Mouse (Mus musculus): ENCODE measurements around the gene Grm8. TPM values are rescaled to one million over a fixed set of nuclear protein-coding genes. Genes with fewer than 3 reads are reported as not detected.

Grm8 gene
- polyA plus RNA-seq, 1 experiment from 2014 or later = 0.09 TPM

DNA sequence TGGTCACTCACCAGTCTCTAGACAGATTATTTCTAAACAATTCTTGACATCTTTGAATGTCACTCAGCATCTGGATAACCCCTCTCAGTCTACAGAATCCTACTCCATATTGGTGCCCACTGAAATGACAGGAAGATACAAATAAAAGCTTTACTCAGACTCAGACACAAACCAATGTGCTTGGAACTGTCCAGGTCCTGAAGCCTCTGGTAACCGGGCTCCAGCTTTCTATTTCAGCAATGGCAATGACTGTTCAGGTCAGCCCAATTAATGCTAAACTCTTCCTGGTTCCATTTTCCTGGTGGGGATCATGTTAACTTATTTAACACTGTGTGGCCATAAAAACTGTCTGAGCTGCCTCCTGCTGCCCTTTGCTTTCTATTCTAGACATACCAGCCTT, 153.0 kb downstream of the Grm8 start:
- Histone ChIP-seq H3K36me3 (ENCODE audit: insufficient read depth, low read length) (no peaks in the 10 kb centered on the region), H3K4me2 (replicated peaks; ENCODE audit: low read depth, low read length) (no peak overlapping the region), H3K4me1 (ENCODE audit: insufficient read depth, low read length) (no peaks in the 10 kb centered on the region), H3K9ac (replicated peaks; ENCODE audit: low read length) (no peak overlapping the region), H3K27me3 (ENCODE audit: insufficient read depth, low read length) (no peaks in the 10 kb centered on the region), H3K4me3 (ENCODE audit: low read length) (no peak overlapping the region), H3K27ac (ENCODE audit: low read length) (no peak overlapping the region), H3K9me3 (ENCODE audit: low read length) (no peaks in the 10 kb centered on the region)
- peak; percentile 23; the same call in 1 of the 2 replicates for ATAC-seq (ENCODE audit: low FRiP score, low TSS enrichment)
- WGBS = 22% methylated on average over 1 of the region's 1 CpGs

DNA sequence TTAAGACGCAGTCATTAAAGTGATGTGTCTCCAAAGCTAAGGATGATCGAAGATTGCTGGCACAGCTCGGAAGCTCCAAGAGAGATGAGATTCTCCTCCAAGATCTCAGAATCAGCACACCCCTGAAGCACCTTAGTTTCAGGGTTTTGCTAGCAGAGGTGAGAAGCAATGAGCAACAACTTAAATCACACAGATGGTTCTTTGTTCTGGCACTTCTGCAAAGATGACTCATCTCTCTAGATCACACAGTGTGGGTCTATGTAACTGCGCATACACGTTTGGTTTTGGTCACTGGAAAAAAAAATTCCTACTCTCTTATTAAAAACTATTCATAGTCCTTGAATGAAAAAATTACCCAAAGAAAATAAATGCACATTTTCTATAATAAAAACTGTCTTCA, 157.6 kb downstream of the Grm8 start:
- no peaks in the 10 kb centered on the region for H3K9me3 ChIP-seq (ENCODE audit: low read length)
- H3K4me3 ChIP-seq (ENCODE audit: low read length) = no peak overlapping the region
- no peak overlapping the region for H3K9ac ChIP-seq (replicated peaks; ENCODE audit: low read length)
- WGBS = 88% methylated on average over 5 of the region's 5 CpGs
- H3K27ac ChIP-seq (ENCODE audit: low read length) = no peak overlapping the region
- no peaks in the 10 kb centered on the region for H3K27me3 ChIP-seq (ENCODE audit: insufficient read depth, low read length)
- no peak for ATAC-seq (ENCODE audit: low FRiP score, low TSS enrichment)
- H3K4me2 ChIP-seq (replicated peaks; ENCODE audit: low read depth, low read length) = no peak overlapping the region
- H3K4me1 ChIP-seq (ENCODE audit: insufficient read depth, low read length) = no peaks in the 10 kb centered on the region
- no peaks in the 10 kb centered on the region for H3K36me3 ChIP-seq (ENCODE audit: insufficient read depth, low read length)

DNA sequence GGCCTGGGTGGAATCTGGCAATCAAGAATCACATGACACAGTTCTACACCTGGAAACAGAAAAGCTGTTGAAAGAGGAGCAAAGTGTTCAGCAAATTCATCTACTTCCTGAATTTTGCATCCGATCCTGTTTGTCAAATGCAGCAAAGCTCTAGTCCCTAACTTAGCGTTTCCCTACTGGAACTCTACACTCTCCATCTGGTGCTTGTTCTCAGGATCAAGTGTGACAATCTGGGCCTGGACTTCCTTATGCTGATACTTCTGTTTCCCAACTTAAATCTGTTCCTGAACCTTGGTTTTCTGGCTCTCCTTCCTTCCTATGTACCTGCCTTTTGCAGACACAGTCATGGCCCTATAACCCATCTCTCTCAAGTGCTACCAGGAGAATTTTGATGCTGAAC, 166.1 kb downstream of the Grm8 start:
- no peak for ATAC-seq (ENCODE audit: low FRiP score, low TSS enrichment)
- WGBS = 84% methylated on average over 2 of the region's 2 CpGs
- H3K4me3 ChIP-seq (ENCODE audit: low read length) = no peak overlapping the region
- H3K27ac ChIP-seq (ENCODE audit: low read length) = no peak overlapping the region
- no peak overlapping the region for H3K9ac ChIP-seq (replicated peaks; ENCODE audit: low read length)
- H3K27me3 ChIP-seq (ENCODE audit: insufficient read depth, low read length) = no peaks in the 10 kb centered on the region
- H3K36me3 ChIP-seq (ENCODE audit: insufficient read depth, low read length) = no peaks in the 10 kb centered on the region
- no peaks in the 10 kb centered on the region for H3K4me1 ChIP-seq (ENCODE audit: insufficient read depth, low read length)
- no peak overlapping the region for H3K4me2 ChIP-seq (replicated peaks; ENCODE audit: low read depth, low read length)
- 0 out of 2 replicates have a peak, but pooled peaks cover under 1% of the 10 kb centered on the region for H3K9me3 ChIP-seq (ENCODE audit: low read length)

DNA sequence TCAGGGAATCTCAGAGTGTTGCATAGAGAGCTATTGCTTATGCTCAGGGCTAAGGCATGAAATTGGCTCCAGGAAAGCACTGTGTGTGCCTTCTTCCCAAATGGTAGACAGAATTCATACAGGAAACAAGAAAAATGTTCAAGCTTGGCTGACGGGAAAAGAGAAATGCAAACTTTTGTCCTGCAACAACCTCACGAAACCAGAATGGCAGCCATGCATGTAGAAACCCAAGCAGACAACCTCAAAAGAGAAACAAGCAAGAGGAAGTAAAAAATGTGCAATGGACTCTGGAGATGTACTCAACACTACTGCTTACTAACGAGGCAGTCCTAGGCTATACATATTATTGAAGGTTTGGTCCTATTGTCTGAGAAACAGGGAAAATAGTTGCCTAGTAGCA, 167.9 kb downstream of the Grm8 start:
- Histone ChIP-seq H3K9me3 (ENCODE audit: low read length) (0 out of 2 replicates have a peak, but pooled peaks cover 2% of the 10 kb centered on the region), H3K4me1 (ENCODE audit: insufficient read depth, low read length) (no peaks in the 10 kb centered on the region), H3K36me3 (ENCODE audit: insufficient read depth, low read length) (no peaks in the 10 kb centered on the region), H3K4me2 (replicated peaks; ENCODE audit: low read depth, low read length) (no peak overlapping the region), H3K4me3 (ENCODE audit: low read length) (no peak overlapping the region), H3K9ac (replicated peaks; ENCODE audit: low read length) (no peak overlapping the region), H3K27me3 (ENCODE audit: insufficient read depth, low read length) (no peaks in the 10 kb centered on the region), H3K27ac (ENCODE audit: low read length) (no peak overlapping the region)
- ATAC-seq (ENCODE audit: low FRiP score, low TSS enrichment) = no peak
- 87% methylated on average over 3 of the region's 3 CpGs for WGBS

DNA sequence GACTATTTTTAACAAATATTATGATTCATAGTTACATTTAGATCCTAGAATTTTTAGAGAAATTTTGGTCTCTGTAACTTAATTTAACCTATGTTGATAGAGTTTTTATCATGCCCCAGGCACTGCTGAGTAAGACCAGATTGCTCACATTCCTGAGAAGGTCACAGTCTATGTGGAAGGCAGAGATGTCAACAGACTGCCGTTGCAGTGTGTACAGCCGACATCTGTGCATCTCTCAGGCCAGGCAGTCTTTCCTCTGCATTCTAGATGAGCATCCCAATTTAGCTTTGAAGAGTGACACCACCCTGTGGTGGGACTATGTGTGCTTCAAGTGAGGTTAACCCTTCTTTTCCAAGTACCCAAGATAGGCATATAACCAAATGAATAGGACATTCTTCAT, 169.7 kb downstream of the Grm8 start:
- H3K27me3 ChIP-seq (ENCODE audit: insufficient read depth, low read length) = no peaks in the 10 kb centered on the region
- ATAC-seq (ENCODE audit: low FRiP score, low TSS enrichment) = no peak
- H3K9ac ChIP-seq (replicated peaks; ENCODE audit: low read length) = no peak overlapping the region
- 55% methylated on average over 2 of the region's 2 CpGs for WGBS
- H3K36me3 ChIP-seq (ENCODE audit: insufficient read depth, low read length) = no peaks in the 10 kb centered on the region
- H3K9me3 ChIP-seq (ENCODE audit: low read length) = 0 out of 2 replicates have a peak, but pooled peaks cover 2% of the 10 kb centered on the region
- no peak overlapping the region for H3K27ac ChIP-seq (ENCODE audit: low read length)
- no peak overlapping the region for H3K4me2 ChIP-seq (replicated peaks; ENCODE audit: low read depth, low read length)
- H3K4me1 ChIP-seq (ENCODE audit: insufficient read depth, low read length) = no peaks in the 10 kb centered on the region
- no peak overlapping the region for H3K4me3 ChIP-seq (ENCODE audit: low read length)

DNA sequence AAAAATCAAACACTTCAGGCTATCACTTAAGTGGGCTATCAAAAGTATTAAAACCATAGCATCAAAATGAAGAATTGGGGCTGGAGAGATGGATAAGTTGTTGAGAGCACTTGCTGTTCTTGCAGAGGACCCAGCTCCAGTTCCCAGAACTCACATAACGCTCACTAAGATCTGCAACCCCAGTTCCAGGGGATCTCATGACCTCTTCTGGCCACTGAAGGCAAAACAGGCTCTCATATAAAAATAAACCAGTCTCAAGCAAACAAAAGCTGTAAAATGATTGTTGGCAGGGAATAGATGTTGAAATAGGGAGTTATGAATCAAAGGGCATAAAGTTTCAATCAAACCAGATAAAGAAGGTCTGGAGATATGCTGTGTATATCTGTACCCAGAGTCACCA, 171.1 kb downstream of the Grm8 start:
- no peak overlapping the region for H3K4me2 ChIP-seq (replicated peaks; ENCODE audit: low read depth, low read length)
- 76% methylated on average over 1 of the region's 1 CpGs for WGBS
- no peak overlapping the region for H3K27ac ChIP-seq (ENCODE audit: low read length)
- no peaks in the 10 kb centered on the region for H3K27me3 ChIP-seq (ENCODE audit: insufficient read depth, low read length)
- H3K36me3 ChIP-seq (ENCODE audit: insufficient read depth, low read length) = no peaks in the 10 kb centered on the region
- no peak overlapping the region for H3K9ac ChIP-seq (replicated peaks; ENCODE audit: low read length)
- ATAC-seq (ENCODE audit: low FRiP score, low TSS enrichment) = no peak
- no peak overlapping the region for H3K4me3 ChIP-seq (ENCODE audit: low read length)
- no peaks in the 10 kb centered on the region for H3K4me1 ChIP-seq (ENCODE audit: insufficient read depth, low read length)
- 0 out of 2 replicates have a peak, but pooled peaks cover 2% of the 10 kb centered on the region for H3K9me3 ChIP-seq (ENCODE audit: low read length)

DNA sequence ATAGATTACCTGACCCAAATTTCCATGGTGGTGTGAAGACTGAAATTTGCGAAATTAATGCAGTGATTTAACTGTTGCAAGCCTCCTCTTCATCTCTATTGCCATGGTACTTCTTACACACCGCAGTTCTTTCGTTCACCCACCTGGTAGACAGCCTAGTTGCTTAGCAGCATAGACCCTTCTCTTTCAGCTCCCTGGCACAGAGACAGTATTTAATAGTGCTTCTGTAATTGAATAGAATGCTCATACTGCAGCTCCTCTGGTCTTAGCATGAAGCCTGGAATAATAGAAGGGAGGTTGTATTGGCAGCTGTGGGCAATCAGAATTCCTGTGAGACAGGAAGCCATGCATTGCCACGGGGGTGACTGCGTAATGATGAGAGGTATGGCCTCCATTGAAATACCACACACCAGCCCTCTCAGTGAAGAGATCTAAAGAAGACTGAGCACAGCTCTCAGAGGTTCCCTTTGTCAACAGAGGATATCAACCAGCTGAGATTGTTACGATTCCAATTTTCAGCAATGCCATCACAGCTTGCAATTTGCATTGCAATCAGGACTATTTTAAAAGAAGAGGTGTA, 178.6 kb downstream of the Grm8 start:
- H3K9me3 ChIP-seq (ENCODE audit: low read length) = no peaks in the 10 kb centered on the region
- no peak overlapping the region for H3K4me3 ChIP-seq (ENCODE audit: low read length)
- no peaks in the 10 kb centered on the region for H3K36me3 ChIP-seq (ENCODE audit: insufficient read depth, low read length)
- 78% methylated on average over 6 of the region's 6 CpGs for WGBS
- no peak overlapping the region for H3K9ac ChIP-seq (replicated peaks; ENCODE audit: low read length)
- H3K27me3 ChIP-seq (ENCODE audit: insufficient read depth, low read length) = no peaks in the 10 kb centered on the region
- H3K4me2 ChIP-seq (replicated peaks; ENCODE audit: low read depth, low read length) = no peak overlapping the region
- no peaks in the 10 kb centered on the region for H3K4me1 ChIP-seq (ENCODE audit: insufficient read depth, low read length)
- no peak overlapping the region for H3K27ac ChIP-seq (ENCODE audit: low read length)
- ATAC-seq (ENCODE audit: low FRiP score, low TSS enrichment) = no peak

DNA sequence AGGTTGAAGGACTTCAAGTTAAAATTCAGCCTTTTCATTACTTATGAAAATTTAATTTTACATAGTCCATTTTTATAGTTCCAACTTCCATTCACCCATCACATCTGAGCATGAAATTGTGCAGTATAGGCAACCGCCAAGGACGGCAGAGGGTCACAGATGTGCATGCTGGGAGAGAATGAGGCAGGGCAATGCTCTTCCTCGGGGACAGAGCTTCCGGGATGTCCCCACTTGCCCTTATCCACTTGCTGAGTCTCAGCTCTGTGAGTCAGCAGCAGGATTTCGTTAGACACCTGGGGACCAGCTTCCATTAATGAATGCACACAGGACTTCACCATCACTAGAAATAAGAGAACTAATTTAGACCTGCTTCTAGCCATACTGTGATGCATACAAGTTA, 183.5 kb downstream of the Grm8 start:
- Histone ChIP-seq H3K9ac (replicated peaks; ENCODE audit: low read length) (no peak overlapping the region), H3K36me3 (ENCODE audit: insufficient read depth, low read length) (no peaks in the 10 kb centered on the region), H3K4me2 (replicated peaks; ENCODE audit: low read depth, low read length) (no peak overlapping the region), H3K4me3 (ENCODE audit: low read length) (no peak overlapping the region), H3K4me1 (ENCODE audit: insufficient read depth, low read length) (no peaks in the 10 kb centered on the region), H3K27ac (ENCODE audit: low read length) (no peak overlapping the region), H3K27me3 (ENCODE audit: insufficient read depth, low read length) (no peaks in the 10 kb centered on the region), H3K9me3 (ENCODE audit: low read length) (no peaks in the 10 kb centered on the region)
- WGBS = 84% methylated on average over 5 of the region's 5 CpGs
- ATAC-seq (ENCODE audit: low FRiP score, low TSS enrichment) = no peak

DNA sequence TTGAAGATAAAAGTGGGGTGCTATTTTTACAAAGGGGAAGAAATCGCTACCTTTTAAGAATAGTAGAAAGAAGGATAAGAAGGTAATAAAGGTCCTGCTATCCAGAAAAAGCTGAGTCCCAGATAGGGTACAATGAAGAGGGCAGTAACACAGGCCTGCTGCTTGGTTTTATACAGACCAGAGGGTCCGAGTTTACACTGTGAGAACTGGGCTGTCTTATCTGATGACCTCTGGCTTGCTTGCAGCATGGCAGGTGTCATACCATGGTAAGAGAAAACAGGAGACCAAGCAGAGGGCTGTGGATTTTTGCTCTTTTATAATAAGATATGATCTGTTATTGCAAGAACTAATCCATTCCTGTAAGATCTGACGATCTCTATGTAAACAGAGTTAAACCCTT, 206.9 kb downstream of the Grm8 start:
- Histone ChIP-seq H3K27ac (ENCODE audit: low read length) (no peak overlapping the region), H3K4me3 (ENCODE audit: low read length) (no peak overlapping the region), H3K9me3 (ENCODE audit: low read length) (no peaks in the 10 kb centered on the region), H3K4me2 (replicated peaks; ENCODE audit: low read depth, low read length) (no peak overlapping the region), H3K9ac (replicated peaks; ENCODE audit: low read length) (no peak overlapping the region), H3K27me3 (ENCODE audit: insufficient read depth, low read length) (no peaks in the 10 kb centered on the region), H3K36me3 (ENCODE audit: insufficient read depth, low read length) (no peaks in the 10 kb centered on the region), H3K4me1 (ENCODE audit: insufficient read depth, low read length) (no peaks in the 10 kb centered on the region)
- WGBS = 71% methylated on average over 3 of the region's 3 CpGs
- no peak for ATAC-seq (ENCODE audit: low FRiP score, low TSS enrichment)

DNA sequence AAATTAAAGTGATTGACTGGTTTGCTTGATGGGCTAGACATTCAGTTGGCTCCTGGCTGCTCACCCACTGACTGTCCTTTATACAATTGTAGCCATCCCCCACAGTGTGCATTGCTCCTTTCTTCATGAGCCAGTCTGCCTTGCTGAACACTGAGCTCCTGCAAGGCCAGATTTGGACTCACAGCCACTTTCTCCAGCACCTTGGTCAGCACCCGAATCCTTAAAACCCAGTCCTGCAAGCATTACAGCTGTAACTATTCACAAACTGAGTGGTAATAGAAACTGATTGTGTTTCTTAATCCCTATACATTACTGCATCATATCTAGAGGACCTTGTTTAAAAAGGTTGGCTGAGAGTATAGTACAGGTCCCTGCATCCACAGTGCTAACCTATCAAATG, 221.7 kb downstream of the Grm8 start:
- Histone ChIP-seq H3K4me3 (ENCODE audit: low read length) (no peak overlapping the region), H3K4me2 (replicated peaks; ENCODE audit: low read depth, low read length) (no peak overlapping the region), H3K36me3 (ENCODE audit: insufficient read depth, low read length) (no peaks in the 10 kb centered on the region), H3K9ac (replicated peaks; ENCODE audit: low read length) (no peak overlapping the region), H3K4me1 (ENCODE audit: insufficient read depth, low read length) (no peaks in the 10 kb centered on the region), H3K9me3 (ENCODE audit: low read length) (peaks cover 6% of the 10 kb centered on the region), H3K27me3 (ENCODE audit: insufficient read depth, low read length) (no peaks in the 10 kb centered on the region), H3K27ac (ENCODE audit: low read length) (no peak overlapping the region)
- WGBS = 54% methylated on average over 1 of the region's 1 CpGs
- no peak for ATAC-seq (ENCODE audit: low FRiP score, low TSS enrichment)
